Mouse (Mus musculus) heart, adult 18-20 months (tissue): Measurements from ENCODE around the gene Pglyrp2. TPM values are rescaled to one million over a fixed set of nuclear protein-coding genes. Genes with fewer than 3 reads are reported as not detected.

Experiments used
- DNase-seq, 2 experiments: peaks; one replicate each; pipeline ENCODE4 v3.0.0; 2021 to 2022; ENCODE audit warnings: mixed read lengths in 1 of 2
- long read RNA-seq, 2 experiments: library from polyadenylated mRNA; stranded (forward); transcript quantifications; one replicate each; pipeline ENCODE4 v2.0.0; 2021
- total RNA-seq, 2 experiments: library from RNA; stranded (reverse); gene quantifications; 2 replicates each; pipeline ENCODE4 v1.2.3; 2021

Pglyrp2 gene
- total RNA-seq = 1 to 10 TPM in 1 of 2 experiments, not detected in 1; 1.1 TPM
- long read RNA-seq, experiment 1 = 0 reads
- long read RNA-seq, experiment 2, partial matches to known transcripts = 0 of 1 reads
- long read RNA-seq, experiment 2, other reads (novel, unspliced or antisense) = 1 of 1 reads

GRCm38 (mm10) chr17:32424034-32424433 lies at the start of gene Pglyrp2:
Pglyrp2 (minus strand) TSS chr17:32424167.
- DNase-seq = peak in 1 of 2 experiments; percentile 18

DNA sequence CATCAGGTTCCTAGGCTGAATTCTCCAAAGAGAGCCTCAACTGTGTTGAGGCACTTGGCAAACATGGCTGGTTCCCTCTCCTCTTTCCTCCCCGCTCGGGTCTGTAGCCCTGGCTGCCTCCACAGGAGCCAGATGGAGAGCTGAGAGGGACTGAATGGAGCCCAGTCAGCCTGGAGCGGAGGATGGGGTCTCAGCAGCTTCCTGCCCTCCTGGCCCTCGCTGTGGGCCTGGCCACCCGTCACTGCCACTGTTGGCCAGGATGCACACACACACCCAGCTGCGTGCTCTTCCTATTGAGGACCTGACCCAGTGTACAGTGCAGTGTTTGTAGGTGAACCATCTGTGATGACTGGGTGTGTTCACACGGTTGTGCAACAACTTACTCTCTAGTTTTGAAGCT lies 48.2 kb upstream of the Pglyrp2 start:
- no peak for DNase-seq

DNA sequence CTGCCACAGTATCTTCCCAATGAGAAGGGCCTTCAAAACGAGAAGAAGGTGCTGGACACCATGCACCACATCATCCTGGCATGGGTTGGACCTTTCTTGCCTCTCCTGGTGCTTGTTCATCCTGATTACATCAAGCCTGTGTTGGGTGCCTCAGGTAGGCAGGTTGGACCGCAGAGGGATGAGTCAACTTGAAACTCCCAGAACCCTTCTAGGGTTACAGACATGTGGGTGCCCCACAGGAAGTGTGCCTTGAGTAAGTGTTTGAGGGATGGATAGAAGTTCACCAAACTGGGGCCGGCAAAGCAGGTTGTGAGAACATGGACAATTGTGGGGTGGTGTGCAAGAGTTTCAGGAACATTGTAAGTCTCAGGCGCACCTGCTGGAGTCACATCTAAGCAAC lies 46.8 kb upstream of the Pglyrp2 start:
- DNase-seq = no peak

DNA sequence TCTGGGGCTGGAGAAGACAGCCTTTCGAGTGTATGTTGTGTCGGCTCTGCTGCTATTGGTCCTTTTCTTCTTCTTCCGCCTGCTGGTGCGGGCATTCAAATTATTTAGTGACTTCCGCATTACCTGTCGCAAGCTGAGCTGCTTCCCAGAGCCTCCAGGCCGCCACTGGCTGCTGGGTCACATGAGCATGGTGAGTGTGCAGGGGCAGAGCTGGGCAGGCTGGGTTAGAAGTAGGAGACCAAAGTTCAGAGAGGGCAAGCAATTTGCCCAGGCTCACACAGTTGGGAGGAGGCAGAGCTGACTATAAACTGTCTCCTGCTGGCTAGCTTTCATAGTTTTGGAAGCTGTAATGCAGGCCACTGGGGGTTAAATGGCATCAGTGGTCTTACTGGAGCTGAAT lies 44.5 kb upstream of the Pglyrp2 start:
- no peak for DNase-seq

GRCm38 (mm10) chr17:32454997-32455396 lies 31.0 kb upstream of the Pglyrp2 start:
- DNase-seq = no peak

DNA sequence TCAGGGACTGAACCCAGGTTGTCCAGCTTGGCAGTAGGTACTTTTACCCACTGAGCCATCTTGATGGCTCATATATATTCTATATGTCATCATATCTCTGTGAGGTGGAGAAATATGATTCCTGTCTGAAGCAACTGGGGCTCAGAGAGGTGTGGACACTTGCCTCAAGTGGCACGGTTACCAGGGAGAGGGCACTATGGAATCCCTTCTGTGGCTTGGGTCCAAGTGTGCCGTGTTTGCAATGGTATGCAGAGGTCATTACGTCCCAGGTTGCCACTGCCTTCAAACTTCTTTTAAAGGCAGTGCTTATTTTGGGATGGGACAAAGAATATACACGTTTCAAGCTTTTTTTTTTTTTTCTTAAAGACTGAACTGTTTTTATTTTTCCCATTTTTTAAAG lies 30.2 kb upstream of the Pglyrp2 start:
- peak in 1 of 2 experiments; percentile 12 for DNase-seq

DNA sequence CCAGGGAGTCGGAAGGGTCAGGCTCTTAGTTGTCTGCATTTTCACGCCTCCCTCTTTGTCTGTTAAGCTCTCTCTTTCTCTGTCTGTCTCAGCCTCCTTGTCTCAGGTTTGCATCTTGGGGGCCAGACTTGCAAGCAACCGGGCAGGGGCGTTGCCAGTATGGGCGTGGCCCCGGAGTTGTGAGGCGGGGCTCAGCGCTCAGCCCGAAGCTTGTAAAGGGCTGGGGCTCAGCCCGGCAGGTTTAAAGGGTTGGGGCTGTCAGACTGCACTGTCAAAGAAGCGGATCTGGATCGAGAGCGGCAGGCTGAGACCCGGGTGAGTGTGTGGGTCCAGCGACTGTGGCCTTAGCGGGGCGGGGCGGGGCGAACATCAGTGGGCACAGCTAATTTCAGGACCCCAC lies 28.5 kb upstream of the Pglyrp2 start, which contains the start of gene Cyp4f39:
TSS of gene Cyp4f39 (plus strand) at position 242 of the 400 bp plus-strand sequence.
- DNase-seq = peak in 1 of 2 experiments; percentile 25

- DNase-seq = no peak
These were observed 27.0 kb upstream of the Pglyrp2 start for GRCm38 (mm10) chr17:32450844-32451537.

DNA sequence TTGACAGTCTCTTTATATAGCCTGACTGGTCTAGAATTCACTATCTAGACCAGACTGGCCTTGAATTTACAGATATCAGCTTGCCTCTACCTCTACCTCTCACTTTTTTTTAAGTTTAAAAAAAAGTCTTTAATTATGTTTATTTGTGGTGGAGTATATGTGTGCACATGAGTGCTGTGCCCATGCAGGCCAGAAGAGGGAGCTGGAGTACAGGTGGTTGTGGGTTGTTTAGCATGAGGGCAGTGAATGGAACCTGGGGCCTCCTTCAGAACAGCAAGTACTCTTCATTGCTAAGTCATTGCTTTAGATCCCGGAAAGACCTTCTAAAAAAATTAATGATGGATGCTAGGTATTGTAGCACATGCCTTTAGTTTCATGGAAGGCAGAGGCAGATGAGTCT lies 25.1 kb upstream of the Pglyrp2 start:
- no peak for DNase-seq

DNA sequence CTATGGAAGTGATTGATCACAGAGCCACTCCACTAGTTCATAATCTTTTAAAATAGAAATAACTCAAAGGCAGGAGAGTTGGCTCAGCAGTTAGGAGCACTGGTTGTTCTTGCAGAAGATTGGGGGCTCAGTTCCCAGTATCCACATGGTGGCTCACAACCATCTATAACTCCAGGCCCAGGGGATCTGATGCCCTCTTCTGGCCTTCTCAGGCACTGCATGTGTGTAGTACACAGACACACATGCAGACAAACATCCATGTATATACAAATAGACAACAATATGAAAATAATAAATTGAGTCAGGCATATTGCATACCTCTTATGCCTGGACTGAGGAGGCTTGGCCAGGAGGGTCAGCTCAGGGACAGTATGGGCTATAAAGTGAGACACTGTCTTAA lies 23.2 kb upstream of the Pglyrp2 start:
- no peak for DNase-seq

DNA sequence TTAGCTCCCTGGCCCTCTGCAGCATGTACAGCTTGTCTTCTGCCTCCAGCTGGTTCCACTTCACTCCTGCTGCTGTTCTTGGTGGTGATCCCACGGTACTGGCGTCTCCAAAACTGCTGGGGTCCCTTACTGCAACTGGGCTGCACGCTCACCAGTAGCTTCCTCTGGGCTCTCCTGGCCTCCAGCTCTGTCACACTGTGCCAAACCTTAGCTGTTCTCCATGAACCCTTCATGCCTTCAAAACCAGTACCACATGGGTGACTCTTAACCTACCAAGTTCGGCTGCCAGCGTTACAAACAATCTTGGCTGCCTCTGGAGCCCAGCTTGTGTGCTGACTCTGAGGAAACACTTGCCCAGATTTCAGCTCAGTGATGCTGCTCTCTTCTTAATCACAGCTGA lies 21.0 kb upstream of the Pglyrp2 start:
- peak; percentile 59 to 81 for DNase-seq

- no peak for DNase-seq
These were observed 19.3 kb upstream of the Pglyrp2 start for GRCm38 (mm10) chr17:32443245-32443644.

DNA sequence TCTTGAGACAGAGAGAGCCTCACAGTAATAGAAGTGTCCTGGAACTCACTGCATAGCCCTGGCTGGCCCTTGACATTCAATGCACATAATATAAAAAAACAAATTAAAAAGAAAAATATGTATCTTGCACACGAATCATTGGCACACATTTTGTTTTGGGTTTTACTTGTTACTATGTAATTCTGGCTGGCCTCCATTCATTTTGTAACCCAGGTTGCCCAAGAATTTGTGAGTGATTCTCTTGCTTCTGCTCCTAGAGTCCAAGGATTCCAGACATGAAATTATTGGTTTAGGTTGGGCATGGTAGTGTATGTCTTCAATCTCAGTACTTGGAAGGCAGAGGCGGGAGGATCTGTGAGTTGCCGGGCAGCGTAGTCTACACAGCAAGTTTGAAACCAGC lies 13.1 kb upstream of the Pglyrp2 start:
- DNase-seq = no peak

DNA sequence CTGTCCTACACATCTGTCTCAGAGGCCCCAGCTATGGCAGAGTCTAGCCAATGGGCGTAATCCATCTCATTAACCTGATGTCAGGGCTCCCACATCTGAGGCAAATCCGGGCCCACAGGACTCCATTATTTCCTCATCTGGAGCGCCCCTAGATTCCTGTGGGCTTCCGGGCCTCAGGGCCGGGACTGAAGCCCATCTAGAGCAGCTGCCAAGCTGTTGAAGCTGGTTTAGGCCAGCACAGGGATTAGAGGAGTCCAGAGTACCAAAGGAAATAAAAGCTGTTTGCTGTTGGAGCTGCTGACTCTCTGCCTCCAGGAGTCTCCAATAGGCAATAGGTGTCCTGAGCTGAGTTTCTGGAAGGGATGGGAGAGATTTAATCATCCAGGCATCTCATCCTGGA lies 11.2 kb upstream of the Pglyrp2 start:
- DNase-seq = peak; percentile 15 to 27

GRCm38 (mm10) chr17:32434324-32434723 lies 10.4 kb upstream of the Pglyrp2 start:
- DNase-seq = peak; percentile 54 to 68

DNA sequence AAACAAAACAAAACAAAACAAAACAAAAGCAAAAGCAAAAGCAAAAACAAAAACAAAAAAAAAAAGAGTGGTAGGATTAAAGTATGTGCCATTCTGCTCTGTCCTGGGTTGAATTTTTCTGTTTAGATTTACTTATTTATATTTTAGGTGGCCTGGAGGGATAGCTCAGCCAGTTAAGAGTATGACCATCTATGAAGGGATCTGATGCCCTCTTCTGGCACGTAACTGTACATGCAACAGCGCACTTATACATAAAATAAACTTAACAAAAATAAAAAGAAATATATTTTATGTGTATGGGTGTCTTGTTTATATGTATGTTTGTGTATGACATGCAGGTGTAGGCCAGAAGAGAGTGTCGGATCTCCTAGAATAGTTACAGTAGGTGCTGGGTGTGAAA lies 8.0 kb upstream of the Pglyrp2 start:
- no peak for DNase-seq

- no peak for DNase-seq
These were observed 2.6 kb upstream of the Pglyrp2 start for GRCm38 (mm10) chr17:32426610-32427009.

GRCm38 (mm10) chr17:32420781-32421180 lies 3.2 kb downstream of the Pglyrp2 start:
- DNase-seq = no peak

- no peak for DNase-seq
These were observed 4.0 kb downstream of the Pglyrp2 start for GRCm38 (mm10) chr17:32419989-32420388.

DNA sequence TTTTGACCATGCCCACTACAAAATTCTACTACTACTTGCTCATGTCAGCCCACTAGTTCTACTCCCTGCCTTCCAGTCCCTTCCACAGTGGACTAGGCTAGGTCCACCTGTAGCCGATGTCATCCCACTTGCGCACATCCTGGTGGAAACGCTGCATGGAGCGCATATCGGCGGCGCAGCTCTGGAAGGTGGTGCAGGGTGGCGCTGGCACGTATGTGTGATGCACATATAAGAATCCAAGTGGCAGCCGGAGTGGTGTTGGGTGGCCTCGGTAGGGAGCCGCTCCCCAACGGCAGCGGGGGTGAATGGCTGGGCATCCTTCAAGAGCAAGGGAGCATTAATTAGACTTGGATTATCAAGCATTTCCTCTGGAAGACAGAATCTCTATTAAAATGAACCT lies 7.2 kb downstream of the Pglyrp2 start:
- DNase-seq = no peak

DNA sequence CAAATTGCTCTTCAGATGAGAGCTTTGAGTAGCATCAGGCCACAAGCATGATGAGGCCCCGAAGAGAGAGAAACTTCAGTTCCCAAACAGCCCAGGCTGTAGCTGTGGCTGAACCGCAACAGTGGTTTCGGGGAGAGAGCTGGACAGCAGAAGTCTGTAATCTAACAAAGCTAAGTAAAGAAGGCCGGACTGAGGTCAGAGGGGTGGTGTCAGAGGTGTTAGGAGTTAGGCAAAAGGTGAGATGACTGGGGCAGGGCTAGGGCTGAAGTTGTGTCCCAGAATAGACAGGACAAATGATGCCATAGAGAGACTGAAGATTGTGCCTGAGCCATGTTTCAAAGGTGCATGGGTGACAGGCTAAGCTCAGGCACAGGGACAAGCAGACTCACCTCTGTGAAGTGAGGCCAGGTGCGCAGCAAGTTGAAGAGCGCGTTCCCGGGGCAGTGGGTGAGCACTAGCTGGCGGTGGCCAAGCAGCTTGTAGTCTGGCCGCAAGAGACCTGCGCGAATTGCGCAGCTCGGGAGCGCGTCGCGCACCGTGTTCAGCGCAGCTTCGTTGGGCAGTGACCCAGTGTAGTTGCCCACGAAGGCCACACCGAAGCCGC lies 8.4 kb downstream of the Pglyrp2 start:
- DNase-seq = no peak

DNA sequence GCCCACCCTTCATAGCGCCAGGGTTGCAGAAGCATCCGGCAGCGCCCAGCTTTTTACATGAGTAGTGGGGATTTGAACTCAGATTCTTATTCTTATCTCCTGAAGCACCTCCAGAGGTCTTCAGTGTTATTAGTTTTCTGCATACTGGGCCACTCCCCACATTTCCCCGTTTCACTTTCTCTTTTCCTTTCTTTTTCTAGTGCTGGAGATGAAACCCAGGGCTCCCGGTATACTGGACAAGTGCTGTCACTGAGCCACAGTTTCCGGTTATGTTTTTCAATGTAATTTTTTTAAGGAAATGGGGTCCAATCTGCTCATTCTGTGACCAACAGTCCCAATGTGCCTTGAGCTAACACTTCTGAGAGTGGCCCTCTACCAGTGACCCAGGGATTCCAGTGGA lies 12.1 kb downstream of the Pglyrp2 start:
- no peak for DNase-seq

- DNase-seq = no peak
These were observed 20.6 kb downstream of the Pglyrp2 start, which contains the start of gene Rasal3 for GRCm38 (mm10) chr17:32403417-32403816. Rasal3 (minus strand) TSS chr17:32403583.

DNA sequence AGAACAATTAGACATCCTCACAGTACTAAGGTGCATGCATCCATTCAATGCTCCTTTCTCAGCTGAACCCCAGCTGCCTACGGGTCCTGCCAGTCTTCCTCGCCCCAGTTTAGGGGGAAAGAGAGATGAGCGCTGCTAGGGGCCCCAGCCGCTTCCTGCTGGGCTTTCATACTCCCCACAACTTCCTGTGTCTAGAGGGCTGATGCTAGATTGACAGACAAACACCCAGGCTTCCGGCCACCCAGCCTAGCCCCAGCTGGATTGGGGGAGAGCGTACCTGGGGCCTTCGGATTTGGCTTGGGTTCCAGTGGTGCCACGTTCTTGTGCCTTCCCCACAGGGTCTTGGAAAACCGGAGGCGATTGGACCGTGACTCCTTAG lies 21.2 kb downstream of the Pglyrp2 start:
- DNase-seq = peak in 1 of 2 experiments; percentile 36
